ENCODE assay signal across 9 mouse cellular contexts in genomic region chr10:5803739-5804138, GRCm38 (mm10). TPM values are rescaled to one million over a fixed set of nuclear protein-coding genes. Genes with fewer than 3 reads are reported as not detected.
DNase-seq lines count a peak whose midpoint lies in the region; ATAC-seq and TF ChIP-seq lines count a peak whose summit lies in the region.
"Had no signal": no experiment of that assay in that cellular context is flagged by ENCODE, and none has a peak within 500 bp of the region (broad histone marks: within the 10 kb centered on the region; RNA-seq: fewer than 3 reads in every experiment).

No protein-coding gene starts in this region.

- H3K27me3 ChIP-seq in lung, embryonic 14.5 days (ENCODE audit: insufficient read depth, low read length): no peaks in the 10 kb centered on the region
- no peaks in the 10 kb centered on the region for H3K27me3 ChIP-seq in embryonic facial prominence, embryonic 14.5 days (replicated peaks; ENCODE audit: control insufficient read depth, insufficient read depth, low read length)
- H3K27me3 ChIP-seq in limb, embryonic 10.5 days (ENCODE audit: low read depth, poor library complexity, severe bottlenecking): no peaks in the 10 kb centered on the region
- no peaks in the 10 kb centered on the region for H3K27me3 ChIP-seq in neural tube, embryonic 14.5 days (ENCODE audit: control insufficient read depth, insufficient read depth, low read length)

- intact Hi-C loops in left cerebral cortex, adult 2 months (cut with DNase I): no loop called here

- no peak overlapping the region for H3K27ac ChIP-seq in lung, embryonic 14.5 days (ENCODE audit: low read depth)
- H3K27ac ChIP-seq in embryonic facial prominence, embryonic 14.5 days (replicated peaks; ENCODE audit: low read depth, low read length): no peak overlapping the region
- H3K27ac ChIP-seq in limb, embryonic 10.5 days: peak overlapping the region; percentile 96
- no peak overlapping the region for H3K27ac ChIP-seq in neural tube, embryonic 14.5 days (ENCODE audit: low read depth, low read length)
- no peak overlapping the region for H3K27ac ChIP-seq in left cerebral cortex, adult 2 months

- H3K4me3 ChIP-seq in lung, embryonic 14.5 days (ENCODE audit: low read depth, low read length): peak overlapping the region; percentile 80
- H3K4me3 ChIP-seq in embryonic facial prominence, embryonic 14.5 days (ENCODE audit: low read depth, low read length): peak overlapping the region; percentile 80
- peak overlapping the region; percentile 84 for H3K4me3 ChIP-seq in limb, embryonic 10.5 days
- peak overlapping the region; percentile 9; the same call in 1 of the 2 replicates for H3K4me3 ChIP-seq in neural tube, embryonic 14.5 days (ENCODE audit: low read depth, low read length)
- no peak overlapping the region for H3K4me3 ChIP-seq in left cerebral cortex, adult 2 months

- peak overlapping the region; percentile 66 for H3K4me2 ChIP-seq in lung, embryonic 14.5 days
- peak overlapping the region; percentile 92 for H3K4me2 ChIP-seq in embryonic facial prominence, embryonic 14.5 days (ENCODE audit: low read depth, low read length)
- peak overlapping the region; percentile 33; the same call in 1 of the 2 replicates for H3K4me2 ChIP-seq in neural tube, embryonic 14.5 days (ENCODE audit: low read depth, low read length)

- 0 out of 2 replicates have a peak, but pooled peaks cover 2% of the 10 kb centered on the region for H3K4me1 ChIP-seq in lung, embryonic 14.5 days (ENCODE audit: insufficient read depth)
- peaks cover 5% of the 10 kb centered on the region; the same call in 1 of the 2 replicates for H3K4me1 ChIP-seq in embryonic facial prominence, embryonic 14.5 days (ENCODE audit: control insufficient read depth, insufficient read depth, low read length)
- peaks cover 12% of the 10 kb centered on the region for H3K4me1 ChIP-seq in limb, embryonic 10.5 days
- H3K4me1 ChIP-seq in neural tube, embryonic 14.5 days (ENCODE audit: control insufficient read depth, insufficient read depth, low read length): peaks cover 15% of the 10 kb centered on the region

- no peak for TF ChIP-seq CTCF in lung, embryonic 14.5 days (IDR thresholded peaks at IDR 0.05; ENCODE audit: low read depth)
- no peak for TF ChIP-seq CTCF in left cerebral cortex, adult 2 months (IDR thresholded peaks at IDR 0.05)

- peaks cover 40% of the 10 kb centered on the region for H3K36me3 ChIP-seq in lung, embryonic 14.5 days (ENCODE audit: insufficient read depth)
- H3K36me3 ChIP-seq in embryonic facial prominence, embryonic 14.5 days (ENCODE audit: control insufficient read depth, insufficient read depth, low read length): peaks cover 35% of the 10 kb centered on the region
- H3K36me3 ChIP-seq in limb, embryonic 10.5 days: peaks cover 42% of the 10 kb centered on the region
- 0 out of 2 replicates have a peak, but pooled peaks cover 8% of the 10 kb centered on the region for H3K36me3 ChIP-seq in neural tube, embryonic 14.5 days (ENCODE audit: control insufficient read depth, insufficient read depth, low read length)

- no peak for ATAC-seq in lung, embryonic 14.5 days (ENCODE audit: insufficient read depth)
- ATAC-seq in embryonic facial prominence, embryonic 14.5 days (ENCODE audit: low read depth): no peak
- ATAC-seq in neural tube, embryonic 14.5 days (ENCODE audit: low read depth): no peak

- no peaks in the 10 kb centered on the region for H3K9me3 ChIP-seq in lung, embryonic 14.5 days (ENCODE audit: low read depth, low read length)
- H3K9me3 ChIP-seq in embryonic facial prominence, embryonic 14.5 days (ENCODE audit: control insufficient read depth, low read length): no peaks in the 10 kb centered on the region
- H3K9me3 ChIP-seq in limb, embryonic 10.5 days (replicated peaks): no peaks in the 10 kb centered on the region
- H3K9me3 ChIP-seq in neural tube, embryonic 14.5 days (ENCODE audit: control insufficient read depth, low read length): no peaks in the 10 kb centered on the region

- H3K9ac ChIP-seq in lung, embryonic 14.5 days: peak overlapping the region; percentile 74
- H3K9ac ChIP-seq in embryonic facial prominence, embryonic 14.5 days (ENCODE audit: low read depth, low read length): peak overlapping the region; percentile 63
- H3K9ac ChIP-seq in neural tube, embryonic 14.5 days (replicated peaks; ENCODE audit: low read depth, low read length): 0 out of 2 replicates have a peak overlapping the region, but pooled peaks have one; percentile 7

- no peak for DNase-seq in lung, embryonic 14.5 days
- no peak for DNase-seq in lung, postnatal 10 days
- no peak for DNase-seq in embryonic facial prominence, embryonic 14.5 days (ENCODE audit: low spot score)
- no peak for DNase-seq in limb, embryonic 10.5 days (ENCODE audit: low spot score)
- DNase-seq in layer of hippocampus, adult 18-20 months (ENCODE audit: low spot score in 2 of 2): no peak
- DNase-seq in left cerebral cortex, adult 2 months (ENCODE audit: extremely low spot score in 1 of 2, low spot score in 2 of 2): no peak
- DNase-seq in gastrocnemius, postnatal 25 days: no peak
- DNase-seq: lung, adult 2 months had no signal

- 3% methylated on average over 1 of the region's 1 CpGs for WGBS in lung, embryonic 14.5 days
- WGBS in embryonic facial prominence, embryonic 14.5 days: 3% methylated on average over 1 of the region's 1 CpGs
- 0% methylated on average over 1 of the region's 1 CpGs for WGBS in limb, embryonic 10.5 days
- 13% methylated on average over 1 of the region's 1 CpGs for WGBS in neural tube, embryonic 14.5 days

RNA-seq across cellular contexts. Expression of gene Fbxo5, which starts 1.7 kb away (rescaled TPM):
- polyA plus RNA-seq in lung, embryonic 14.5 days (2014; fragmentation: Nextera tagmentation; extraction: Ambion mirVana): 90.7 and 91.0 TPM in 2 replicates
- polyA plus RNA-seq in embryonic facial prominence, embryonic 14.5 days (2014; fragmentation: Nextera tagmentation; extraction: Ambion mirVana): 44.8 and 56.7 TPM in 2 replicates
- 106 and 125 TPM in 2 replicates for polyA plus RNA-seq in limb, embryonic 10.5 days (2016; fragmentation: Nextera tagmentation; extraction: Ambion mirVana)
- 6.2 and 7.4 TPM in 2 replicates for polyA plus RNA-seq in neural tube, embryonic 14.5 days (2014; fragmentation: Nextera tagmentation; extraction: Ambion mirVana)
- 1 to 10 TPM in 1 of 2 experiments, under 1 TPM in 1; 0.89 to 1.6 TPM for total RNA-seq in layer of hippocampus, adult 18-20 months (2021)
- 1 to 10 TPM; 1.3 to 1.7 TPM for total RNA-seq in left cerebral cortex, adult 2 months (2021)
- under 1 TPM; 0.59 to 0.64 TPM for total RNA-seq in gastrocnemius, postnatal 25 days (2021)

RNA-seq across cellular contexts. Expression of gene Mtrf1l, which starts 20.0 kb away (rescaled TPM):
- polyA plus RNA-seq in lung, embryonic 14.5 days (2014; fragmentation: Nextera tagmentation; extraction: Ambion mirVana): 17.8 and 19.0 TPM in 2 replicates
- polyA plus RNA-seq in embryonic facial prominence, embryonic 14.5 days (2014; fragmentation: Nextera tagmentation; extraction: Ambion mirVana): 14.7 and 18.4 TPM in 2 replicates
- polyA plus RNA-seq in limb, embryonic 10.5 days (2016; fragmentation: Nextera tagmentation; extraction: Ambion mirVana): 11.5 and 12.6 TPM in 2 replicates
- 11.4 and 13.1 TPM in 2 replicates for polyA plus RNA-seq in neural tube, embryonic 14.5 days (2014; fragmentation: Nextera tagmentation; extraction: Ambion mirVana)
- total RNA-seq in layer of hippocampus, adult 18-20 months (2021): 10 to 100 TPM; 11.4 to 11.5 TPM
- 10 to 100 TPM in 1 of 2 experiments, 1 to 10 TPM in 1; 8.2 to 10.0 TPM for total RNA-seq in left cerebral cortex, adult 2 months (2021)
- total RNA-seq in gastrocnemius, postnatal 25 days (2021): 1 to 10 TPM; 5.6 to 7.3 TPM

Comparison
In these comparisons a context has a peak if more than half of its experiments do, and no peak if none do; other contexts are left out.
1. H3K4me2 ChIP-seq: peak in every context shown above with its lines; median percentile 92 in embryonic facial prominence, embryonic 14.5 days; 66 in lung, embryonic 14.5 days; 33 in neural tube, embryonic 14.5 days.
2. H3K9ac ChIP-seq: peak in every context shown above with its lines; median percentile 74 in lung, embryonic 14.5 days; 63 in embryonic facial prominence, embryonic 14.5 days; 7 in neural tube, embryonic 14.5 days.